Mouse (Mus musculus) liver, adult 2 months (tissue): ENCODE measurements at regions not wholly inside any gene's neighbourhood (a gene's known extent, or its start where the extent isn't known, plus 50 kb on each side); places are given as distances from the start of the nearest gene placed in this dataset.

Experiments used
- CTCF ChIP-seq: fragments of 200-500 bp; IDR thresholded peaks from 2 replicates; pipeline ENCODE4 v1.5.1; 2011; ENCODE audit warnings: low read depth, low read length, control low read depth
- POLR2A ChIP-seq: fragments of 200-500 bp; IDR thresholded peaks from 2 replicates; pipeline ENCODE4 v1.6.1; 2011; ENCODE audit warnings: low read length, control low read depth; ENCODE audit not compliant: insufficient read depth; ENCODE audit errors: extremely low read depth

GRCm38 (mm10) chr13:71874986-71875385, 88.5 kb downstream of the Irx1 start:
- TF ChIP-seq POLR2A, result no peak
- no peak for TF ChIP-seq CTCF
